Mouse (Mus musculus) bone marrow macrophage, adult 2 months (primary cell): ENCODE measurements at regions not wholly inside any gene's neighbourhood (a gene's known extent, or its start where the extent isn't known, plus 50 kb on each side); places are given as distances from the start of the nearest gene placed in this dataset.

Experiments
- CTCF ChIP-seq: IDR thresholded peaks from 2 replicates; pipeline ENCODE4 v1.5.1; 2012; ENCODE audit warnings: low read depth, mild to moderate bottlenecking, low read length, moderate library complexity
- POLR2A ChIP-seq: IDR thresholded peaks from 2 replicates; pipeline ENCODE4 v1.6.1; 2012; ENCODE audit warnings: mild to moderate bottlenecking, low read depth, low read length, borderline replicate concordance

DNA sequence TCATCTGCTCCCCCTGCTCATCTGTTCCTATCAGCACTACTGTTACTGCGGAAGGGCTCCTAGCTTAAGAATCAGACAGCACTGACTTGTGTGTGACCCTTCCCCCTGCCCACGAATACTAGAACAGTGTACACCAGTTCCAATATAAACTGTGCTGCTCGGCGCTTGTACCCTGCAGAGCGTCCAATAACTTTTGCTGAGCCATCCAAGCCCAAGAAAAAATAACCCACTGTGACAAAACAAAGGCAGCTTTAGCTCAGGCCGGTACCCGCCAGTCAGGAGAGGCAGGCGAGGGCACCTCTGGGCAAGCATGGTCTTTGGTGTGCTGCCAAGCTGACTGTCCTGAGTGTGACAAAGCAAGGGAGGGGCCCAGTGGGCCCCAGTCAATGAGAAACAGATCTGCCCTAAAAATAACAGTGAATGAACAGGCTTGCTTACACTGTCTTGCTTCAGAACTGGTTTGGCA lies 185.0 kb upstream of the Sesn3 start:
- no peak for TF ChIP-seq POLR2A
- no peak for TF ChIP-seq CTCF
